Mouse (Mus musculus) forebrain, embryonic 16.5 days (tissue): ENCODE data around the gene Ass1. TPM values are rescaled to one million over a fixed set of nuclear protein-coding genes. Genes with fewer than 3 reads are reported as not detected.

Experiments
- ATAC-seq: fragments of 200-750 bp; cut with Nextera tagmentation; 2 replicates; pipeline ENCODE4 v1.8.0; 2017; ENCODE audit warnings: mild to moderate bottlenecking, moderate library complexity
- H3K27ac ChIP-seq: fragments of 300-500 bp; sonication (generic); 2 replicates; pipeline ENCODE4 v1.5.1; 2014; ENCODE audit warnings: low read length, control low read depth
- H3K27me3 ChIP-seq: fragments of 300-500 bp; sonication (generic); replicated peaks from 2 replicates; pipeline ENCODE4 v1.6.1; 2014; ENCODE audit warnings: low read length; ENCODE audit not compliant: control insufficient read depth, insufficient read depth
- H3K36me3 ChIP-seq: fragments of 300-500 bp; sonication (generic); 2 replicates; pipeline ENCODE4 v1.6.1; 2014; ENCODE audit not compliant: control insufficient read depth, insufficient read depth
- H3K4me1 ChIP-seq: fragments of 300-500 bp; sonication (generic); replicated peaks from 2 replicates; pipeline ENCODE4 v1.6.1; 2014; ENCODE audit warnings: low read length; ENCODE audit not compliant: control insufficient read depth, insufficient read depth
- H3K4me2 ChIP-seq: fragments of 300-500 bp; sonication (generic); 2 replicates; pipeline ENCODE4 v1.6.1; 2014; ENCODE audit warnings: mild to moderate bottlenecking, low read length, control low read depth
- H3K4me3 ChIP-seq: fragments of 300-500 bp; sonication (generic); replicated peaks from 2 replicates; pipeline ENCODE4 v1.5.1; 2014; ENCODE audit warnings: mild to moderate bottlenecking, low read length, control low read depth
- H3K9ac ChIP-seq: fragments of 300-500 bp; sonication (generic); replicated peaks from 2 replicates; pipeline ENCODE4 v1.6.1; 2014; ENCODE audit warnings: low read depth, low read length, control low read depth
- H3K9me3 ChIP-seq: fragments of 300-500 bp; sonication (generic); 2 replicates; pipeline ENCODE4 v1.6.1; 2016; ENCODE audit warnings: low read length; ENCODE audit not compliant: control insufficient read depth
- WGBS: fragments of 180-500 bp; shearing (Covaris S2); extraction: QIAGEN DNeasy Blood & Tissue Kit; methylation state at CpG from one replicate; pipeline ENCODE4 v1.1.7; 2014; 5-methylcytosine and 5-hydroxymethylcytosine counted together
- polyA plus RNA-seq: library from polyadenylated mRNA; unstranded; fragments of >200 nt; fragmentation: Nextera tagmentation; extraction: Ambion mirVana; gene quantifications from 2 replicates; pipeline ENCODE4 v1.2.1, GENCODE M21; 2015

Gene Ass1
- polyA plus RNA-seq, 1 experiment from 2014 or later, result 8.0 TPM

DNA sequence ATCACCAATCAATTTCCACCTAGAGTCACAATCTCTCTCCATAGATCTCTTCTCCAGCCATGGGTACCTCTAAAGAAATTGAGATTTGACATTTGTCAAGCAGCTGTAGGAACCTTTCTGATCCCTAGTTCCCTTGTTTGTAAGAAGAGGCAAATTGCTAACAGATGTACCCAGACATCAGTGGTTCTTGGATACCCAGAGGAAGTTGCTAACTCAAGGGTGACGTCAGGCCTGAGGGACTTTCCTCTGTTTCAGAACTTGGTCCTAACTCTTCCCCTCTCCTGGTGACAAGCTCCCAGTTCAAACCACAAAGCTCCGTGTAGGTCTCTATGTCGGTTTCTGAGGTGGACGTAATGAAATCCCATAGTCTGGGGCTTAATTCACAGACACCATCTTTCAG is 24.0 kb upstream of the Ass1 start:
- 79% methylated on average over 4 of the region's 4 CpGs for WGBS

DNA sequence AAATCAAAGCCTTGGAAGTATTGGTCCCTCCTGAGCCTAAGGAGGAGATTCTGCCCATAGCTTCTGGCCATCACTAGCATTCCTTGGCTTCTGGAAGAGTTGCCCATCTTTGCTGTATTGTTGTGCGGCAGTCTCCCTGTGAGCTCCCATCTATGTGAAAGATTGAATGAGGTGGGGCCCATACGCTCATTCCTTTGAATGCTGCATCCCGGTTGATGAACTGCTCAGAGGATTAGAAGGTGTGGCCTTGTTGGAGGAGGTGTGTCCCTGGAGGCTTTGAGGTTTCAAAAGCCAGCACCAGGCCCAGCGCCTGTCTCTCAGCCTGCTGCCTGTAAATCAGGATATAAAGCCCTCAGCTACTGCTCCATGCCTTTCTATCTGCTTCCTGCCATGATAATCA is 23.6 kb upstream of the Ass1 start:
- Histone ChIP-seq H3K4me1 (peaks cover 20% of the 10 kb centered on the region), H3K4me2 (no peak overlapping the region), H3K9ac (no peak overlapping the region), H3K27me3 (no peaks in the 10 kb centered on the region), H3K36me3 (no peaks in the 10 kb centered on the region), H3K4me3 (no peak overlapping the region), H3K9me3 (no peaks in the 10 kb centered on the region), H3K27ac (no peak overlapping the region)
- no peak for ATAC-seq
- 36% methylated on average over 4 of the region's 4 CpGs for WGBS

More for the DNA sequence above, 24.0 kb upstream of the Ass1 start:
- Histone ChIP-seq H3K9me3 (no peaks in the 10 kb centered on the region), H3K9ac (no peak overlapping the region), H3K4me3 (no peak overlapping the region), H3K4me1 (peaks cover 20% of the 10 kb centered on the region), H3K27ac (no peak overlapping the region), H3K4me2 (no peak overlapping the region), H3K36me3 (no peaks in the 10 kb centered on the region), H3K27me3 (no peaks in the 10 kb centered on the region)
- no peak for ATAC-seq

DNA sequence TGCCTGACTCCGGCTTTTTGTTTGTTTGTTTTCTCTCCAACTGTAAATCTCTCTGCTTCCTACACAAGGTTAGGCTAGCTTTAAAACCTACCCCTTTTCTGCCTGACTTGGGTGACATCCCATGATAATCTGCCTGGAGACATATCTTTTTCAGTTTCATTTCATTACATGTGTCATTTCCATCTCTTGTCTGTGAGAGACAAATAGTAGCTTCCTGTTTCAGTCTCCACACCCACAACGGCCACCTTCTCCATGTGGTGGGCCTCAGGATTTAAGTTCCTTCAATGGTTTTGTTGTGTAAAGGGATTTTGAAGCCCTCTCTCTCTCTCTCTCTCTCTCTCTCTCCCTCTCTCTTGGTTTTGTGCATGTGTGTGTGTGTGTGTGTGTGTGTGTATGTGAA is 22.5 kb upstream of the Ass1 start:
- Histone ChIP-seq H3K9ac (no peak overlapping the region), H3K27me3 (no peaks in the 10 kb centered on the region), H3K36me3 (no peaks in the 10 kb centered on the region), H3K4me2 (no peak overlapping the region), H3K27ac (no peak overlapping the region), H3K4me1 (peaks cover 20% of the 10 kb centered on the region), H3K4me3 (no peak overlapping the region), H3K9me3 (no peaks in the 10 kb centered on the region)
- 84% methylated on average over 2 of the region's 2 CpGs for WGBS
- no peak for ATAC-seq

DNA sequence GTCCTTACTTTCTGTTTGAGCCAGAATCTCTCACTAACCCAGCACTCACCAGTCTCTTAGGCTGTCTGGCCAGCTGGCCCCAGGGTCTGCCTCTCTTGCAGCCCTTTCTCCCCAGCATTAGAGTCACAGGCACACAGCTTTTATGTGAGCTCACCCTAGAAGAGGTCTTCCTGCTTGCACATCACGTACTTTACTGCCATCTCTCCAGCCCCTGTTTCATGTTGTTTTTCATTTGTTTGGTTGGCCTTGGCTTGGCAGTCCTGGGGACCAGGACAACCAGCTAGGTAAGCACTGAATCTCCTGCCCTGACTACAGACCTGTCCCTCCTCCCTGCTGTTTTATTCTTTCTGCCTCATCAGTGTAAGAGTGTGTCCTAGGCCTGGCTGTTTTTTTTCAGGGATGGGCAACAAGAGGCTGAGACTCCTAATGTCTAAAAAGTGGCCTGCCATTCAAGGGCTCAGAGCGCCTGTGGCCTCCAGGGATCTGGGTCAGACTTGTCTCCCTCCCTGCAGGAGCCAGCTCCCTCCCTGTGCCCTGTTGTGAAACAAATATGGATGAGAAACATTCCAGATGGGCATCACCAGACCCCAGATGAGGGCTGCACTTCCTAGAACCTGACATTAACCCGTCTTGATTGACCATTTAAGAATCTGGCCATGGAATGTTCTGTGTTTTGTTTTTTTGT is 21.1 kb upstream of the Ass1 start:
- Histone ChIP-seq H3K27ac (peak overlapping the region; percentile 49), H3K27me3 (no peaks in the 10 kb centered on the region), H3K4me2 (no peak overlapping the region; the same call in 1 of the 2 replicates), H3K4me1 (peaks cover 20% of the 10 kb centered on the region), H3K4me3 (no peak overlapping the region), H3K9ac (no peak overlapping the region), H3K36me3 (no peaks in the 10 kb centered on the region), H3K9me3 (no peaks in the 10 kb centered on the region)
- 32% methylated on average over 3 of the region's 3 CpGs for WGBS
- ATAC-seq, result peak; percentile 46

DNA sequence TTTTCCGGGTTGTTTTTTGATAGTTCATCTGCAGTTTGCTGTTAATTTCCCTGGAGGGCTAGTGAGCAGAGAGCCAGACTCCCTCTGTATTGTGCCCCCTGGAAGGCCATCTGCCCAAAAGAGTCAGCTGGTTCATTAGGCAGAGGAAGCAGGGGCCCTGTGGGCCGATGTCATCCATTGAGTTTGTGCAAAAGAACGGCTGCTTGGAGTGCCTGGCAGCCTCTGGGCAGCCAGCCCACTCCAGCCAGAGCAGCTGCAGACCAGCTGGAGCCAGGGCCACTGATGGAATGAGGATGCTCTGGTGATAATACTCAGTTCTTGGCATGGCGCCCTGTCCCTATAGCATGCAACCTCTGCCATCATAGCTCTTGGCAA is 20.6 kb upstream of the Ass1 start:
- ATAC-seq, result peak; percentile 90
- no peak overlapping the region for H3K4me2 ChIP-seq
- no peaks in the 10 kb centered on the region for H3K27me3 ChIP-seq
- no peaks in the 10 kb centered on the region for H3K36me3 ChIP-seq
- H3K27ac ChIP-seq, result peak overlapping the region; percentile 49
- no peak overlapping the region for H3K4me3 ChIP-seq
- H3K4me1 ChIP-seq, result peaks cover 22% of the 10 kb centered on the region
- 22% methylated on average over 4 of the region's 4 CpGs for WGBS
- H3K9me3 ChIP-seq, result no peaks in the 10 kb centered on the region
- H3K9ac ChIP-seq, result no peak overlapping the region

DNA sequence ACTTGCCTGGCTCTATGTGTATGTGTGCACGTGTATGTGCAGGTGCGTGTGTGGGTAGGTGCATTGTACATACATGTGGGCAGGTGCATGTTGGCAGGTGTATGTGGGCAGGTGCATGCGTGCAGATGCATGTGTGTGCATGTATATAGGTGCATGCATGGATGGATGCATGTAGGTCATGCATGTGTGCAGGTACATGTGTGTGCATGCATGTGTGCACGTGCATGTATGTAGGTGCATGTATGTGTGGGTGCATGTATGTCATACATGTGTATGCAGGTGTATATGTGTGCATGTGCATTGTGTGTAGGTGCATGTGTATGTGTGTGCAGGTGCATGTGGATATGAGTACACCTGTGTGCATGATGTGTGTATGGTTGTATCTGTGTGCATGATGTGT is 20.1 kb upstream of the Ass1 start:
- H3K9ac ChIP-seq, result no peak overlapping the region
- no peak overlapping the region for H3K4me3 ChIP-seq
- WGBS, result 91% methylated on average over 4 of the region's 4 CpGs
- no peak overlapping the region for H3K27ac ChIP-seq
- no peaks in the 10 kb centered on the region for H3K9me3 ChIP-seq
- H3K4me2 ChIP-seq, result no peak overlapping the region
- no peaks in the 10 kb centered on the region for H3K27me3 ChIP-seq
- H3K4me1 ChIP-seq, result peaks cover 26% of the 10 kb centered on the region
- no peaks in the 10 kb centered on the region for H3K36me3 ChIP-seq
- no peak; the same call in 1 of the 2 replicates for ATAC-seq

DNA sequence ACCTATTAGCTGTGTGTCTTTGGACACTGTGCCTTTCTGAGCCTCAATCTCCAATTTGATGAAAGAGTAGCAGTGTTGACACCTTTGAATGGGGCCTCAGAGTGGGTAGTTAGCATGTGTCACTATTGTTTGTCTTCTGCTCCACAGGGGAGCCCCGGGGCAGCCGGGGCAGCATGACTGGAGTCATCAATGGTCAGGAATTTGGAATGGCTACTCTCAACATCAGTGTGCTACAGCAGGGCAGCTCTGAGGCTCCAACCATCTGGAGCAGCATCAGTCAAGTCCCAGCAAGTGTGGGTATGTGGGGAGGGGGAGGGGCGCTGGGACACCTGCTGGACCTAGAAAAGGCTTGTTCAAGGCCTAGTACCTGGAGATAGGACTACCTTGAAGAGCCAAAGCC is 19.3 kb upstream of the Ass1 start:
- H3K27me3 ChIP-seq, result no peaks in the 10 kb centered on the region
- H3K27ac ChIP-seq, result no peak overlapping the region
- peaks cover 26% of the 10 kb centered on the region for H3K4me1 ChIP-seq
- H3K4me2 ChIP-seq, result no peak overlapping the region
- H3K4me3 ChIP-seq, result no peak overlapping the region
- no peak overlapping the region for H3K9ac ChIP-seq
- 25% methylated on average over 3 of the region's 3 CpGs for WGBS
- no peaks in the 10 kb centered on the region for H3K36me3 ChIP-seq
- no peak for ATAC-seq
- H3K9me3 ChIP-seq, result no peaks in the 10 kb centered on the region

DNA sequence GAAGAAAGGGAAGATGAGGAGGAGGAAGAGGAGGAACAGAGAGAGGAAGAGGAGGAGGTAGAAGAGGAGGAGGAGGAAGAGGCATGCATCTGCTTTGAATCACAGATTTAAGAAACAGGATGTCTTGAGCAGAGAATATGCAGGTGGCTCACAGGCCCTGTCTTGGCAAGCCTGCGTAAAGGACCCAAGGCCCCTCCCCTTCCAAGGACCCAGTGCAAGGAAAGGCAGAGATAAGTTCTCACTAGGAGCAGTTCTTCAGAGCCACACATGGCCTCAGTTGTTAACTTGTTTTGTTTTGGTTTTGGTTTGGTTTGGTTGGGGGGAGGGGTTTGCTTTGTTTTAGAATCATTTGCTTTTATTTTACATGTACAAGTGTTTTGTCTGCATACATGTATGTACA is 18.5 kb upstream of the Ass1 start:
- Histone ChIP-seq H3K4me2 (no peak overlapping the region), H3K4me1 (peaks cover 26% of the 10 kb centered on the region), H3K27ac (no peak overlapping the region), H3K36me3 (no peaks in the 10 kb centered on the region), H3K27me3 (no peaks in the 10 kb centered on the region), H3K9ac (no peak overlapping the region), H3K9me3 (no peaks in the 10 kb centered on the region), H3K4me3 (no peak overlapping the region)
- no peak for ATAC-seq
- 83% methylated on average over 1 of the region's 1 CpGs for WGBS

DNA sequence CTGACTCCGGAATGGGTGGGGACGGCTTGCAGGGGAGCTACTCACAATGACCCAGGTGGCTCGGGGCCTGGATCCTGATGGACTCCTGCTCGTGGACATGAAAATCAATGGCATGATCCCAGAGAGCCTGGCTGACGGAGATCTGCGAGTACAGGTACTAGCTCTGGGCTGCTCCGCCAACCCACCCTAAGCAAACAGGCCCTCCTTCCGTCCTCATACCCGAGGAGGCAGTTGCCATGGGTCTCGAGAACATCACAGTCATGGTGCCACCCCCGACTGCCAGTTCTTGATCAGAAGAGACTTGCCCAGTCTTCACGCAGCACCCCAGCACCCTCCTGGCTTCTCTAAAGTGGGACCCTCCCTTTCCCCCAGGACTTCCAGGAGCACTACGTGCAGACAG is 17.0 kb upstream of the Ass1 start:
- H3K36me3 ChIP-seq, result no peaks in the 10 kb centered on the region
- no peaks in the 10 kb centered on the region for H3K9me3 ChIP-seq
- peaks cover 26% of the 10 kb centered on the region for H3K4me1 ChIP-seq
- 84% methylated on average over 13 of the region's 13 CpGs for WGBS
- H3K27ac ChIP-seq, result no peak overlapping the region
- no peak overlapping the region for H3K4me2 ChIP-seq
- no peak for ATAC-seq
- no peaks in the 10 kb centered on the region for H3K27me3 ChIP-seq
- H3K9ac ChIP-seq, result no peak overlapping the region
- no peak overlapping the region for H3K4me3 ChIP-seq
